Mouse (Mus musculus): ENCODE data around the gene H13.
A peak's percentile ranks its signal among the peaks of the same experiment; 100 is the strongest.

DNA sequence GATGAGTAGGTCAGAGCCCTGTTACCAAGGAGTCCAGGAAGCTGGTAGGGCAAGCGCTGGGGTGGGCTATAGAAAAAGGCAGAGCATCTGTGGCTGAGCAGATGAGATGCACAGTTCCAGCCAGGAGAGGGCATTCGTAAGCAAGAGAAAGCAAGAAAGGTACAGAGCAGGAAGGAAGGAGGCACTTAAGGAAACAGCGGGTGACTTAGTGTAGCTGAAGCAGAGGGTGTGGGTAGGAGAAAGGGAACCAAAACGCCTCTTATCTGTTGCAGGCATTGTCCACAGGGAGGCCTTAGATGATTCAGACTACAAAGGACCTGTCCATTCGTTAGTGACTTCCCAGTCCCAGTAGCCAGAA, 2.4 kb downstream of the H13 start:
- TF ChIP-seq CTCF (IDR thresholded peaks at IDR 0.05; ENCODE audit: extremely low read depth, insufficient read depth, insufficient read length, insufficient replicate concordance): peak; percentile 51; the same call in 1 of the 2 replicates
- no peak for TF ChIP-seq POLR2A (IDR thresholded peaks at IDR 0.05; ENCODE audit: low read depth, low read length)

Measured in spleen, adult 2 months (tissue).